Mouse (Mus musculus) layer of hippocampus, adult 18-20 months (tissue): ENCODE results near the gene Bcas3. TPM values are rescaled to one million over a fixed set of nuclear protein-coding genes. Genes with fewer than 3 reads are reported as not detected.
A peak's percentile ranks its signal among the peaks of the same experiment; 100 is the strongest.

ENCODE experiments used
- DNase-seq, 2 experiments: peaks; one replicate each; pipeline ENCODE4 v3.0.0; 2022; ENCODE audit warnings: low spot score in 2 of 2
- total RNA-seq, 2 experiments: library from RNA; stranded (reverse); gene quantifications; 2 replicates each; pipeline ENCODE4 v1.2.3; 2021

Bcas3 gene
- total RNA-seq, 2 experiments from 2014 or later, result 70.0 to 78.5 TPM

DNA sequence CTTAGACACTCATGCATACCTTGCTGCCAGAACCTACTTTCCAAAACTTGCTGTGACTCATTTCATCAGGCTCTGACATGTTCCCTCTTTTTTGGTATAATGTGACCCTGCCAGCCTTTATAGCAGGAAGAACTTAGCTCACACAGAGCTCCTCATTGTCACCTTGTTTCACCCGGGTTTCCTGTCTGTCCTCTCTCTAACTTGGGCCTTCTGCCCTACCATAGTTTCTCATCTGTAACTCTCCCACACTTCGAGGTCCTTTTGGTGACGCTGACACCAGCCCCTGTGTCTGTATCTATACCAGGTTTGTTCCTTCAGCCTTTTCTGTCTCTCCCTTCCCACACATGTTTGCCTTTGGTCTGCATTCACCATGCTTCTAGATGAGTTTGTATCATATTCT, 295.9 kb downstream of the Bcas3 start:
- DNase-seq, result no peak

- no peak for DNase-seq
Observed at GRCm38 (mm10) chr11:85649373-85649772, 296.4 kb downstream of the Bcas3 start.

- DNase-seq, result no peak
Observed at GRCm38 (mm10) chr11:85657471-85657870, 304.5 kb downstream of the Bcas3 start.

GRCm38 (mm10) chr11:85660304-85660703, 307.3 kb downstream of the Bcas3 start:
- DNase-seq, result no peak

DNA sequence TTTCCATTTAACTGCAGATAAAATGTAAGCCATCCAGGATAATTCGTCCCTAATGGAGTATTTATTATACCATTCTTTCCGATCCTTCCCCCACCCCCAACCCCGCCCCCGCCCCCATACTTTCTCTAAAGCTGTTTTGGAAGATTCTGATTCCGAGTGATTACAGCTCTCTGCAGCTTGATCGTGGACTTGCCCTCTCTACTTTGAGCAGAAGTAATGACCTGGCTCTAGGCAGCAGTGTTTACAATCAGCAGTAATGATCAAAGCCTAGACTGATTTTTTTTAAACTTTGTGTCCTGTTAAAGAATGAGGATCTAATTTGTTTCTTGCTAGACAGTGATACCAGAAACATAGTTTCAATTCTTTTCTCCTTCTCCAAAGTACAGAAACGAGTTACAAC, 314.2 kb downstream of the Bcas3 start:
- DNase-seq, result no peak

GRCm38 (mm10) chr11:85667741-85668140, 314.8 kb downstream of the Bcas3 start:
- no peak for DNase-seq

- DNase-seq, result no peak
Observed at GRCm38 (mm10) chr11:85672881-85673475, 320.0 kb downstream of the Bcas3 start.

DNA sequence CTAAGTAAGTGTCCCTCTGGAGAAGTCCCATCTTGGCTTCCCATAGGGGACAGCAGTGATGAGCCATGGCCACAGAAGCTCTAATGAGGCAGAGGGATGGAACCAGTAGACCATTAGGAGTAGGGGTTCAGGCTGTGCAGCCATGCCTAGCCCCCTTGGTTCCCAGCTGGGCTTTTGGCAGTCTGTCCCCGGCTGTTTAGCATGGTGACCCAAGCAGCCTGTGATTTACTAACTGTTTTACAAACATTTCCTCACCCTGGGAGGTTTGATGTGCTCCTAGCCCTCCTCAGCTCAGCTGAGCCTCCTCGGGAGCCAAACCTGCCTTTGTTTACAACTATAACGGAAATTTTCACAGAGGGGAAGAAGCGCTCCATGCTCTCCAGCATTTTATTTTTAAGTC, 322.3 kb downstream of the Bcas3 start:
- DNase-seq, result no peak

DNA sequence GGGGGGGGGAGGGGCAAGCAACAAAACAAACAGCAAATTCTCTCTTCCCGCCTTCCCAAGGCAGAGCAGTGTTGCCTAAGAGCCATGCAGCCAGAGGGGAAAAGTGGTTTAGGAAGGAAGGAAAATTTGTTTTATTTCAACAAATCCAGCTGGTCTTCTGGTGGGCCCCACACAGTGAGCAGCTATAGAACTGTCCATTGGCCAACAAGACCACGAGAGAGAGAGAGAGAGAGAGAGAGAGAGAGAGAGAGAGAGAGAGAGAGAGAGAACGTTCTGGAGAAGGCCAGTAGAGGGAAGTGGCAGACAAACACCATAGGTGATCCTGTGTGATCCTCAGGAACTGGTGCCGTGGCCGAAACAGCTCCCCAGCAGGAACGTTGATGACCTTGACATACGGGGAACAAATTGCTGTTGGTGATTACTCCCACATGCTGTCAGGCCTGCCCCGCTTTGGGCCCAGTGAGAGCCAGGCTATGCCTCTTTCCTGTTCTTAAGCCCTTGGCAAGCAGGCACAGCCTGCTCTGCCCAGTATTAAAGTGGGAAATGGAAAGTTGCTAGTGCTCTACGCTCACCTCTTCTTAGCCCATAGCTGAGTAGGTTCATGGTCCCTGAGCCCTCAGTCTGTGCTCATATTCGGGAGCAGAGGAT, 323.5 kb downstream of the Bcas3 start:
- no peak for DNase-seq

DNA sequence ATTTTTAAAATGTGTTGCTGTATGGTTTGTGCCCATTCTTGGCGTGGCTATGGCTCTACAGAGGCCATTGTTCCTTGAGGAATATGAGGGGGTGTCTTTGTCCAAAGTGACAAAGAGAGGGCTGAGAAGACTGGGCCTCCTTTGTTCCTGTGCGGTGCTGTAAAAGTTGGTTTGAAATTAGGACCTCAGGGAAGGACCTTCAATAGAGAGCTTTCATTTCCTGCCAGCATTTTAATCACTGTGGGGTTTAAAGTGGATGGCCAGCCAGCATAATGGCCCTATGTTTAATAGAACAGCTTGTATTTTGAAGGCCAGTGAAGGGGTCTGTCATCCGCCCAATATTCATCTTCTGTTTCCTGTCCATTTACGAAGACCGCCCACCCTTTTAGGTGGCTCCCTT, 325.7 kb downstream of the Bcas3 start:
- DNase-seq, result peak in 1 of 2 experiments; percentile 41

DNA sequence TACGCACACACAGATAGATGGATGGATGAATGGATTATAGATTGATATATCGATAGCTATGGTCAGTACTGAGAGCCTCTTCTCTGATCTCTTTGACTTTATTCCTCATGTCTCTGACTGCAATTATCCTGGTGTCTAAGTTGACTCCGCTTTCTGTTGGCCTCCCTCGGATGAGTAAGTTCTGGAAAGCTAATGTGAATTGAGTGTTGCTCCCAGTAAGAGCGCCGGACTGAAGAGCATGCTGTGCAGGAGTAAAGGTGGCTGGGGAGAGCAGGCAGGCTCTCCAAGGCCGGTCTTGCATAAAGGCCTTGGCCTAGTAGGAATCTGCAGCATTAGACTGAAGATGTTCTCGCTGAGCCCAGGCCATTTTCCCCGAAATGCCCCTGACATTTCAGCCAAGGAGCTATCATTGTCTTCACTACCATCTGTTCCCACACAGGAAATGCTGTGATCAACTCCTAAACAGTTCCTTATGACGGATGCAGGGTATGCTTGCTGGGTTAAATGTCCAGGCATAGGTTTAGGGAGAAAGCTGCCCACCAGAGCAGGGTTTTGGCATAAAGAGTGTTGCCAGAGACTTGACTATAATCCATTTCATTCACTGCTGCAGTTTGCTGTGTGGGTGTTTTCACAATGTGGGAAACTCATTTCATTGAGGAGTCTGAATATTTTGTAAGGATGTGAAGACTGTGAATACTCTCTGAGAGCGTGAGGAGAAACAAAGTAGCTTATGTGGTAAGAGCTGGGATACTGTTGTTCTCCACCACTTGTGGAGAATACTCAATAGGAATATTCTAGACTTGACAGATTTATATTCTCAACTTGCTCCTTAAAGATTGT, 328.8 kb downstream of the Bcas3 start:
- DNase-seq, result peak in 1 of 2 experiments; percentile 10

GRCm38 (mm10) chr11:85684981-85685380, 332.0 kb downstream of the Bcas3 start:
- no peak for DNase-seq

GRCm38 (mm10) chr11:85687816-85688439, 335.0 kb downstream of the Bcas3 start:
- no peak for DNase-seq

DNA sequence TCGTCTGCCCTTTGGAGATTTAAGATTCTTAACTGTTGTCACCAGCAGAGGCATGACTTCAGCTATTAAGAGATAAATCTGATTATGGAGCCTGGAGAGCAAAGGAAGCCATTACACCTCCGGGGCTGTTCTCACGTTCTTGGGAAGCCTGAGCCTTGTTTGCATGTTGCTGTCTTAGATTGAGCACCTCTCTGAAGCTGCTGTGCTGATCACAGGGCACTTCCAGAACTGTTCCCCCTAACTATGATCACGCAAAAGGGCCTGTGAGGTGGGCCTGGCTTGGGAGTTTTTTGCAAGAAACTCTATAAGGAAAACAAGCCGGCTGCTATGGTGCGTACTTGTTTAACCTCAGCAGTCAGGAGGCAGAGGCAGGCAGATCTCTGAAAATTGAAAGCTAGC, 335.5 kb downstream of the Bcas3 start:
- DNase-seq, result no peak

- DNase-seq, result no peak
Observed at GRCm38 (mm10) chr11:85689226-85689625, 336.3 kb downstream of the Bcas3 start.

GRCm38 (mm10) chr11:85691285-85691684, 338.3 kb downstream of the Bcas3 start:
- no peak for DNase-seq

DNA sequence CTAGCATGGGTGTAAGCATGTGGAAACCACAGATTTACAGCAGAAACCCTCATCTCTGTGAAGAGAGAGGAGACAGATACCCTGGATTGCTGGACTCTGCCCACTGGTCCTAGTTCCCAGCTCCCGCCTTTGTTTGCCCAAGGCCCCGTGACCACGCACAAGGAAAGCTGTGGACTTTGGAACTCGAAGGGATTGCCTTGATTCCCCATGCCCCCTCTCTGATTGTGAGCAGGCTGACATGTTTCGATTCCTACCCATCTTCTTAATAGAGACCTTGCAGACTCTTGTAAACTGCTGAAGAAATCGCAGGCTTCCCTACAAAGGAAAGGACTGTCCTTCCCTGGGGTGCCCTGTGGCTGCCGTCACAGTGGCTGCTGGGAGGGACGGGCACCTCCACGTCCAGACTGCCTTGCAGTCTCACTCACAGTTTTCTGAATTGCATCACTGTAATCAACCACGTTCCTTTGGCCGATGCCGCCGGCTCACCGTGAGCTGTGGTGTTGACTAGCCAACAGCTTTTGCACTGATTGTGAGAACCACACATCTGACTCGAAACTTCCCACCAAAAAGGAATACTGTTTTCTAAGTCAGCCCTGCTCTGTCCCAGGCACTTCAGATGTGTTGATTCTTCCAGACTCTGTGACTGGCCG, 342.8 kb downstream of the Bcas3 start:
- no peak for DNase-seq

- peak in 1 of 2 experiments; percentile 16 for DNase-seq
Observed at GRCm38 (mm10) chr11:85696491-85697398, 343.8 kb downstream of the Bcas3 start.

- DNase-seq, result no peak
Observed at GRCm38 (mm10) chr11:85697468-85697867, 344.5 kb downstream of the Bcas3 start.

DNA sequence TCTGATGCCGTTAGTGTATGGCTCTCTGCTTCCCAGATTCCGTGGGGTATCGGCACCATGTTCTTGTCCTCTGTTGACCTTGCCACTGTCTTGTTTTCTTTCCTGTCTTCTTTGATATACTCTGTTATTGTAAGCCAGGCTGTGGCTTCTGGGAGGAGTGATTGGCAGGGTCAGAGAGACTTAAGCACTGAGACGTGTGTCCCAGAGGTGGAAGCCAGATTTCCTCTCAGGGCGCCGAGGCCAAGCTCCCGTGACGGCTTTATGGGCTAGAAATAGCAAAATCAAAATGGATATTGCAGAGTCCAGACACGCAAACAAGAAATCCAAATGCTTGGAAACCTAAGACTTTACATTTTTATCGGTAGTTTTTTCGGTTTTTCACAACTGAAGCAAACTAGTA, 345.3 kb downstream of the Bcas3 start:
- DNase-seq, result no peak
